Mouse (Mus musculus): ENCODE measurements at regions not wholly inside any gene's neighbourhood (a gene's known extent, or its start where the extent isn't known, plus 50 kb on each side); places are given as distances from the start of the nearest gene placed in this dataset.

DNA sequence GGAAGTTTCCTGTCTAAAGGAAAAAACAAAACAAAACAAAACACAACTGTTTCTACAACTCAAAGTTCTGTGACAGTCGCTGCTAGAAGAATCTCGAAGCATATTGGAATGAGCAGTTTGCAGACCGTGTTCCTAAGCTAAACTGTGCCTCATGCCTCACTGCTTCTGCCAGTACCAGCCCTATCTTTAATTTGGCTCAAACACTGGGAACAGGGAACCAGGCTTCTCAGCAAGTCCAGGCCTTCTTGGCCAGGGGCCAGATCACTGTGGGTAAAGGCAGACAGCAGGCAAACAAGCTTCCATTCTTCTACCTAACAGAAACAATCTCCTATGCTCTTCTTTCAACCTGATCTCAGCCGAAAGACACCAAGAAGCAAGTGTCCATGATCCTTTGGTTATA is 56.5 kb downstream of the Tmsb4x start:
- Histone ChIP-seq H3K27ac (replicated peaks; ENCODE audit: low read depth, low read length) (no peak overlapping the region), H3K9ac (ENCODE audit: low read length) (no peak overlapping the region), H3K36me3 (ENCODE audit: control insufficient read depth, insufficient read depth, low read length) (no peaks in the 10 kb centered on the region), H3K4me2 (ENCODE audit: low read depth, severe bottlenecking) (no peak overlapping the region), H3K9me3 (ENCODE audit: control insufficient read depth, low read length) (no peaks in the 10 kb centered on the region), H3K27me3 (ENCODE audit: control insufficient read depth, insufficient read depth, low read length) (0 out of 2 replicates have a peak, but pooled peaks cover 9% of the 10 kb centered on the region), H3K4me1 (ENCODE audit: control insufficient read depth, insufficient read depth, low read length) (no peaks in the 10 kb centered on the region), H3K4me3 (ENCODE audit: low read depth, low read length) (no peak overlapping the region)
- DNase-seq (ENCODE audit: low spot score) (no peak), ATAC-seq (ENCODE audit: insufficient number of reproducible peaks, low FRiP score, low TSS enrichment, low read depth) (no peak)
- WGBS, result 91% methylated on average over 4 of the region's 4 CpGs

DNA sequence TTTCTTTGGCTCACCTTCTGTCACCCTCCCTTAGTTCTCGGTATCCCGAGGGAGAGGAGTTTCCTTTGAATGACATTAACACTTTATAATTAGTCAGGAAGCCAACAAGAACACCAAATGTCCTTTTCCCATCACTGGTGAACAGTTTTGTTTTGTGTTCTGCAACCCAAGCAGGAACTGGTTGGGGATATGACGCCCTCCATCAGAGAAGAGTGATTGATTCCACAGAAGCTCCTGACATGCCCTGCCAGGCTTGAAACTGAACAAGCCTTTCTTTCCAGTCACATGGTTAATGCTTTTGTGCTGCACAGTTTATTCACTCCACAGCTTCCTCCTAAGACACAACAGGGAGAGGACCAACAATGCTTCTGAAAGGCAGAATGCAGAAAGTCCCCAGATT is 57.8 kb downstream of the Tmsb4x start:
- Histone ChIP-seq H3K27me3 (ENCODE audit: control insufficient read depth, insufficient read depth, low read length) (0 out of 2 replicates have a peak, but pooled peaks cover 9% of the 10 kb centered on the region), H3K4me1 (ENCODE audit: control insufficient read depth, insufficient read depth, low read length) (no peaks in the 10 kb centered on the region), H3K9me3 (ENCODE audit: control insufficient read depth, low read length) (no peaks in the 10 kb centered on the region), H3K36me3 (ENCODE audit: control insufficient read depth, insufficient read depth, low read length) (no peaks in the 10 kb centered on the region), H3K9ac (ENCODE audit: low read length) (no peak overlapping the region), H3K27ac (replicated peaks; ENCODE audit: low read depth, low read length) (no peak overlapping the region), H3K4me2 (ENCODE audit: low read depth, severe bottlenecking) (no peak overlapping the region), H3K4me3 (ENCODE audit: low read depth, low read length) (no peak overlapping the region)
- WGBS, result 79% methylated on average over 3 of the region's 3 CpGs
- ATAC-seq (ENCODE audit: insufficient number of reproducible peaks, low FRiP score, low TSS enrichment, low read depth), result no peak
- DNase-seq (ENCODE audit: low spot score), result no peak

DNA sequence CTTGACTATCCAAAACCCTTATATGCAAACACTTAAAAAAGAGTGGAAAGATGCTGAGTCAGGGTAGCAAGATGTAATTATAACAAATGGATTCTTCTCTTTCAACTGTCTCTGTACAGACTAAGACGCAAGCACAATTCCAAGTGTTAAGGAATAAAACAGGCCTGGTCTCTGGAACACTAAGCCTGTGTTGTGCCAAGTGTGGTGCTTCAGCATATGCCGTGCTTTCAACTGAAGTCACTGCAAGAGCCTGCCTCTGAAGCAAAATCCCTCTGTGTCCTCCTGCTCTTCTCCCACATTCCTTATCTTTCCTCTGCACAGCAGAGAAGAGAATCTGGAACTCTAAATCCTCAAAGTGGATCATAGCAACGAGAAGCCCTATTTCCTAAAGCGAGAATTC is 59.7 kb downstream of the Tmsb4x start:
- DNase-seq (ENCODE audit: low spot score), result no peak
- 0 out of 2 replicates have a peak, but pooled peaks cover 9% of the 10 kb centered on the region for H3K27me3 ChIP-seq (ENCODE audit: control insufficient read depth, insufficient read depth, low read length)
- WGBS, result 90% methylated on average over 4 of the region's 4 CpGs
- H3K4me3 ChIP-seq (ENCODE audit: low read depth, low read length), result no peak overlapping the region
- no peaks in the 10 kb centered on the region for H3K36me3 ChIP-seq (ENCODE audit: control insufficient read depth, insufficient read depth, low read length)
- H3K9ac ChIP-seq (ENCODE audit: low read length), result no peak overlapping the region
- H3K4me2 ChIP-seq (ENCODE audit: low read depth, severe bottlenecking), result no peak overlapping the region
- no peaks in the 10 kb centered on the region for H3K4me1 ChIP-seq (ENCODE audit: control insufficient read depth, insufficient read depth, low read length)
- ATAC-seq (ENCODE audit: insufficient number of reproducible peaks, low FRiP score, low TSS enrichment, low read depth), result no peak
- no peaks in the 10 kb centered on the region for H3K9me3 ChIP-seq (ENCODE audit: control insufficient read depth, low read length)
- no peak overlapping the region for H3K27ac ChIP-seq (replicated peaks; ENCODE audit: low read depth, low read length)

DNA sequence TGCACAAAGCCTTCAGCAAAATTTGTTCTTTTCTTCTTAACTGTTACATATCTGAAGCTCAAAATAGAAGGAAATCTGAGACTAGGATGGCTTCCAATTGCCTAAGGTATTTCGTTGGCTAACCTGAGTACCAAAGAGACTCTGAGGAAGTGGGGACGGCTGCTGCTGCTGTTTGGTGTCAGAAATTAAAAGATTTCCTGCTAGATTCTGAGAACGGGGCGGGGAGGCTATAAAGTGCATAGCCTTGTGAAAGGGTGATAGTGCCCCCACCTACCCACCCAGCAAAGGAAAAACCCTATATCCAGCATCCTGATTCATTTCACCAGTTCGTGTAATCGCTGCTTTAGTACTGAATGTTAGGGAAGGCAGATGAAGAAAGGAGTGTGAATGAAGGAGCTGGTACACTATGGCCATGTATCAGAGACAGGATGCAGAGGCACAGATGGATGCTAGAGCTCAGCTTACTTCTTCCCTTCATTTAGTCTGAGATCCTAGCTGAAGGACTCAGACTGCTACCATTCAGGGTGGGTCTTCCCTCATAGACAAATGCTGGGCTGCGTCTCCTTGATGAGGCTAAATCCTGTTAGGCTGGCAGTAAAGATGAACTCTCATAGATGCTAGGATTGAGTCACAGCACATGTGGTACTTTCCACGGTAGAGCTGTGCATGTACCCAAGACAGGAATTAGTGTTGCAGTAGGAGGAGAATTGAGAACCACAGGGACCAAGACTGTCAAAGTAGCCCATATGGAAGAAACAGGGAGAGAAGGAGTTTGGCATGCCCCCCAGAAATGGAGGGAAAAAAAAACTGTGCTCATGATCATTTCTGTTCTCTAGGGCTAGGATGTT is 62.4 kb downstream of the Tmsb4x start:
- 77% methylated on average over 8 of the region's 8 CpGs for WGBS
- no peak overlapping the region for H3K4me2 ChIP-seq (ENCODE audit: low read depth, severe bottlenecking)

DNA sequence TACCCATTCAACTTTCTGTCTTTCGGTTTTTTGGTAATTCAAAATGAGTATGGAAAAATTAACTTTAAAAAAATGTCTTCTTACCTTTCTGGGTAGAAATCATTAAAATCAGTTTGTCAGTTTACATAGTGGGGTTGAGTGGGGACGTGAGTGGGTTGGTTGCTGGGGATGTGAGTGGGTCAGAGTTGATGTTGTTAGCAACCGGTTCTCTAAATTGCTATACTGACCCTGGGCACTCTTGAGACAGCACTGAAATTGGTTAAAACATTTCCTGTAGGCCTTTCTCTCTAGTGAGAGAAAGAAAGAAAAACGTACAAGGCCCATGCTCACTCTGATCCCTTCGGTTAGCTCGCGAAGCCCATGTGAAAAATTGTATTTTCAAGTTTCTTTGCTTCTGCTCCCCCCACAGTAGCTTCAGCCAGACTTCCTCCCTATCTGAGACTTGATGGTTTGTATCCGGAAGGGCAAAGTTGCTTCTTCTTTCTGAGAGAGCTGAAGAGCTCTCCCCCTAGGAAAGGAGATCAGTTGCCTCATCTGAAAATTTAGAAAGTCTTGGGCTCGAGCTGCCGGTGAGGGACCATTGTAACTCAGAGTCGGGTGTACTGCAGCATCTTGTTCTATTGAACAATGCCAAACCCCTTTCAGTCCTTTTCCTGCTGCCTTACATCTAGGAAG is 63.5 kb downstream of the Tmsb4x start:
- Histone ChIP-seq H3K9me3 (ENCODE audit: control insufficient read depth, low read length) (no peaks in the 10 kb centered on the region), H3K27me3 (ENCODE audit: control insufficient read depth, insufficient read depth, low read length) (peaks cover 8% of the 10 kb centered on the region; the same call in 1 of the 2 replicates), H3K4me1 (ENCODE audit: control insufficient read depth, insufficient read depth, low read length) (no peaks in the 10 kb centered on the region), H3K36me3 (ENCODE audit: control insufficient read depth, insufficient read depth, low read length) (no peaks in the 10 kb centered on the region), H3K4me2 (ENCODE audit: low read depth, severe bottlenecking) (no peak overlapping the region), H3K9ac (ENCODE audit: low read length) (no peak overlapping the region), H3K27ac (replicated peaks; ENCODE audit: low read depth, low read length) (no peak overlapping the region), H3K4me3 (ENCODE audit: low read depth, low read length) (no peak overlapping the region)
- WGBS, result 82% methylated on average over 11 of the region's 11 CpGs
- DNase-seq (ENCODE audit: low spot score) (no peak), ATAC-seq (ENCODE audit: insufficient number of reproducible peaks, low FRiP score, low TSS enrichment, low read depth) (no peak)

More for the DNA sequence above, 62.4 kb downstream of the Tmsb4x start:
- ATAC-seq (ENCODE audit: insufficient number of reproducible peaks, low FRiP score, low TSS enrichment, low read depth), result no peak
- no peak for DNase-seq (ENCODE audit: low spot score)
- Histone ChIP-seq H3K4me3 (ENCODE audit: low read depth, low read length) (no peak overlapping the region), H3K4me1 (ENCODE audit: control insufficient read depth, insufficient read depth, low read length) (no peaks in the 10 kb centered on the region), H3K9ac (ENCODE audit: low read length) (no peak overlapping the region), H3K36me3 (ENCODE audit: control insufficient read depth, insufficient read depth, low read length) (no peaks in the 10 kb centered on the region), H3K27ac (replicated peaks; ENCODE audit: low read depth, low read length) (no peak overlapping the region), H3K27me3 (ENCODE audit: control insufficient read depth, insufficient read depth, low read length) (peaks cover 12% of the 10 kb centered on the region; the same call in 1 of the 2 replicates), H3K9me3 (ENCODE audit: control insufficient read depth, low read length) (no peaks in the 10 kb centered on the region)

DNA sequence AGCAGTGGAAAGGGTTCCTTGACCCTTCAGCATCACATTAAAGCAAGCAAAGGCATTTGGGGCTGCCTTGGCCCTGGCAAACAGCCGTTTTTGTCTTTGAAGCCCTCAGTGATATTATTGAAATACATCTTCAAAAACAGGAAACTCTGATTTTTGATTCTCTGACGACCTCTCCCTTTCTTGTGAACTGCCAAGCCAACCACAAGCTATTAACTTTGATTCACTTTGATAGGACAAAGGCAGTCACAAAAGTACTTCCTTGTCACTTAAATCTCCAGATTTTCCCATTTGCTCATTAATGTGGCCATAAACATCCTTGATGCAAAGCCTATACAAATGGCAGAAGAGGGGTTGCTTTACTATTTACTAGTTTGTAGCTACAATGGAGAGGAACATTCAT is 70.0 kb downstream of the Tmsb4x start:
- Histone ChIP-seq H3K4me3 (ENCODE audit: low read depth, low read length) (no peak overlapping the region), H3K27me3 (ENCODE audit: control insufficient read depth, insufficient read depth, low read length) (peaks cover 8% of the 10 kb centered on the region; the same call in 1 of the 2 replicates), H3K9ac (ENCODE audit: low read length) (no peak overlapping the region), H3K36me3 (ENCODE audit: control insufficient read depth, insufficient read depth, low read length) (no peaks in the 10 kb centered on the region), H3K4me1 (ENCODE audit: control insufficient read depth, insufficient read depth, low read length) (no peaks in the 10 kb centered on the region), H3K9me3 (ENCODE audit: control insufficient read depth, low read length) (no peaks in the 10 kb centered on the region), H3K4me2 (ENCODE audit: low read depth, severe bottlenecking) (no peak overlapping the region), H3K27ac (replicated peaks; ENCODE audit: low read depth, low read length) (no peak overlapping the region)
- WGBS, result 57% methylated on average over 2 of the region's 2 CpGs
- ATAC-seq (ENCODE audit: insufficient number of reproducible peaks, low FRiP score, low TSS enrichment, low read depth) (no peak), DNase-seq (ENCODE audit: low spot score) (no peak)

DNA sequence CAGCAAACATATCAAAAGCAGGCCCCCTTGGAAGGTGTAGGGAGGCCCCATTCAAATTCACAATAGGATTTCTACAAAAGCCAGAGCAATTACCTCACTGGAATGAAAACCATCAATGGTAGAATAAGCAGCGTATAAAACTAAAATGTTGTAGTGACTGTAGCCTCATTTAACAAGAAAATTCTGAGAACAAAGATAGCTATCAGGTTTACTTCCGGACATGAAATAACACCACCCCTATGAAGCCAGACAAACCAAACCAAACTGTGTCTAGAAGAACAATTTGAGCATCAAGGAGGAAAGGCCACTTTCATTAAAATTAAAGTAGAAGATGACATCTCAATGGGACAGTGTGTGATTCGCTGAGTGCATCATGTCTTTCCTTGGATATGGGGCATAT is 74.9 kb downstream of the Tmsb4x start:
- Histone ChIP-seq H3K9me3 (ENCODE audit: control insufficient read depth, low read length) (no peaks in the 10 kb centered on the region), H3K36me3 (ENCODE audit: control insufficient read depth, insufficient read depth, low read length) (no peaks in the 10 kb centered on the region), H3K27me3 (ENCODE audit: control insufficient read depth, insufficient read depth, low read length) (peaks cover 8% of the 10 kb centered on the region; the same call in 1 of the 2 replicates), H3K9ac (ENCODE audit: low read length) (no peak overlapping the region), H3K4me3 (ENCODE audit: low read depth, low read length) (no peak overlapping the region), H3K27ac (replicated peaks; ENCODE audit: low read depth, low read length) (no peak overlapping the region), H3K4me1 (ENCODE audit: control insufficient read depth, insufficient read depth, low read length) (no peaks in the 10 kb centered on the region), H3K4me2 (ENCODE audit: low read depth, severe bottlenecking) (no peak overlapping the region)
- ATAC-seq (ENCODE audit: insufficient number of reproducible peaks, low FRiP score, low TSS enrichment, low read depth) (no peak), DNase-seq (ENCODE audit: low spot score) (no peak)
- 90% methylated on average over 3 of the region's 3 CpGs for WGBS

DNA sequence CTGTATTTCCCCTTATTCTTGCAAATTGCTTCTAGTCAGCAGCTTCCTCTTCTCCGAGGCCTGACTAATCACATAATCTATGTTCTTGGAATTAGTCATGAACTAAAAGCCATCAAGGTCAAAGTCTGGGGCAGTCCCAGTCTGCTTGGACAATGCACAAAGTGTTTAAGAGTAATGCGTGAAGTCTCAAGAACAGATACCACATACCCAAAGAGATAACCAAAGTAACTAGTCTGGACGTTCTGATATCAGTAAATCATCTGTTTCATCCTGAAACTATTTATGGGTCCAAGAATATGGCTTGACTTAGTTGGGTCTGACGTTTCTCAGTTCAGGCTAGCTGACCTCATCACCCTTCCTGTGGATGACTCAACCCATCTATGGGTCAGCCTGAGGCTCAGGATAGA is 76.1 kb downstream of the Tmsb4x start:
- Histone ChIP-seq H3K4me1 (ENCODE audit: control insufficient read depth, insufficient read depth, low read length) (no peaks in the 10 kb centered on the region), H3K9ac (ENCODE audit: low read length) (no peak overlapping the region), H3K36me3 (ENCODE audit: control insufficient read depth, insufficient read depth, low read length) (no peaks in the 10 kb centered on the region), H3K27ac (replicated peaks; ENCODE audit: low read depth, low read length) (no peak overlapping the region), H3K4me2 (ENCODE audit: low read depth, severe bottlenecking) (no peak overlapping the region), H3K4me3 (ENCODE audit: low read depth, low read length) (no peak overlapping the region), H3K27me3 (ENCODE audit: control insufficient read depth, insufficient read depth, low read length) (peaks cover 5% of the 10 kb centered on the region; the same call in 1 of the 2 replicates), H3K9me3 (ENCODE audit: control insufficient read depth, low read length) (no peaks in the 10 kb centered on the region)
- no peak for DNase-seq (ENCODE audit: low spot score)
- ATAC-seq (ENCODE audit: insufficient number of reproducible peaks, low FRiP score, low TSS enrichment, low read depth), result no peak
- WGBS, result 67% methylated on average over 4 of the region's 4 CpGs

All from limb, embryonic 11.5 days (tissue).